Mouse (Mus musculus) heart, postnatal 0 days (tissue): Measurements from ENCODE around the gene Epb41l4b.
A peak's percentile ranks its signal among the peaks of the same experiment; 100 is the strongest.

Experiments used
- CTCF ChIP-seq: IDR thresholded peaks from 2 replicates; pipeline ENCODE4 v1.5.1; 2016; ENCODE audit warnings: antibody characterized with exemption, control low read depth, low read depth
- EP300 ChIP-seq: IDR thresholded peaks from 2 replicates; pipeline ENCODE4 v1.6.1; 2016; ENCODE audit warnings: antibody characterized with exemption, low read depth

DNA sequence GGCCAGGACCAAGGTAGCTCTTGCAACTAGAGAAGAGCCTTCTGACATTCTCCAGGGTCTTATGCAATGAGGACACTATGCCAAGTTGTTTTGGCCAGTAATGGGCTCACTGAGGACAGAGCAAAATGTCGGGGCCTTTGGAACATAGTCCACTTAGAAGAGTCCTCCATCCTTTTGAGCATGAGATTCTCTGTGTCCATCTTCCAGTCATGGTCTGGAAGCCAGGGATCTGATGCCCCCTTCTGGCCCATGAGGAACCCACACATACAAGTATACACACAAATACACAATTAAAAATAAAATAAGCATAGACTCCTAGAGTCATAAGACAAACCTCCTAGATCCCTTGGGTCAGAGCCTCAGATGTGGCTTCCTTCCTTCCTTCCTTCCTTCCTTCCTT, 38.3 kb upstream of the Epb41l4b start:
- TF ChIP-seq CTCF (peak; percentile 52), EP300 (no peak)
